Mouse (Mus musculus) right cerebral cortex, postnatal 36 days (tissue): ENCODE measurements around the gene Bsnd.
A peak's percentile ranks its signal among the peaks of the same experiment; 100 is the strongest.

Source experiments
- DNase-seq, 2 experiments: peaks; one replicate each; pipeline ENCODE4 v3.0.0; 2022; ENCODE audit warnings: low spot score in 2 of 2, mixed read lengths in 1 of 2

Gene Bsnd

GRCm38 (mm10) chr4:106483215-106483727, 8.8 kb downstream of the Bsnd start:
- no peak for DNase-seq

- DNase-seq, result no peak
These were observed 11.5 kb downstream of the Bsnd start for GRCm38 (mm10) chr4:106480545-106480944.

- peak; percentile 38 to 53 for DNase-seq
These were observed 17.8 kb downstream of the Bsnd start for GRCm38 (mm10) chr4:106474241-106474640.

GRCm38 (mm10) chr4:106472335-106472734, 19.7 kb downstream of the Bsnd start:
- peak; percentile 60 to 61 for DNase-seq

- DNase-seq, result no peak
These were observed 21.2 kb downstream of the Bsnd start for GRCm38 (mm10) chr4:106470921-106471320.

- DNase-seq, result no peak
These were observed 24.5 kb downstream of the Bsnd start for GRCm38 (mm10) chr4:106467420-106468110.

GRCm38 (mm10) chr4:106463174-106463801, 28.8 kb downstream of the Bsnd start:
- no peak for DNase-seq

GRCm38 (mm10) chr4:106462524-106462923, 29.6 kb downstream of the Bsnd start:
- no peak for DNase-seq

- no peak for DNase-seq
These were observed 30.1 kb downstream of the Bsnd start for GRCm38 (mm10) chr4:106462016-106462415.

GRCm38 (mm10) chr4:106454541-106454940, 37.5 kb downstream of the Bsnd start:
- no peak for DNase-seq

GRCm38 (mm10) chr4:106453516-106453915, 38.6 kb downstream of the Bsnd start:
- DNase-seq, result no peak

GRCm38 (mm10) chr4:106453108-106453507, 39.0 kb downstream of the Bsnd start:
- no peak for DNase-seq

GRCm38 (mm10) chr4:106452401-106452800, 39.7 kb downstream of the Bsnd start:
- peak in 1 of 2 experiments; percentile 59 for DNase-seq

GRCm38 (mm10) chr4:106449306-106449705, 42.8 kb downstream of the Bsnd start:
- no peak for DNase-seq

- no peak for DNase-seq
These were observed 48.9 kb downstream of the Bsnd start for GRCm38 (mm10) chr4:106443182-106443581.

GRCm38 (mm10) chr4:106438763-106439162, 53.3 kb downstream of the Bsnd start:
- DNase-seq, result peak in 1 of 2 experiments; percentile 56

GRCm38 (mm10) chr4:106437207-106437606, 54.9 kb downstream of the Bsnd start:
- peak in 1 of 2 experiments; percentile 45 for DNase-seq

GRCm38 (mm10) chr4:106436475-106436874, 55.6 kb downstream of the Bsnd start:
- DNase-seq, result no peak

GRCm38 (mm10) chr4:106435426-106435825, 56.7 kb downstream of the Bsnd start:
- no peak for DNase-seq
